Mouse (Mus musculus) heart, adult 2 months (tissue): ENCODE measurements at regions not wholly inside any gene's neighbourhood (a gene's known extent, or its start where the extent isn't known, plus 50 kb on each side); places are given as distances from the start of the nearest gene placed in this dataset.

Experiments
- DNase-seq, 2 experiments: peaks; one replicate each; pipeline ENCODE4 v3.0.0; 2021
- H3K27ac ChIP-seq: fragments of 200-600 bp; 2 replicates; pipeline ENCODE4 v1.8.1; 2022
- H3K27me3 ChIP-seq: fragments of 200-500 bp; 2 replicates; pipeline ENCODE4 v1.6.1; 2012; ENCODE audit warnings: mild to moderate bottlenecking, low read length, inconsistent platforms, mixed read lengths; ENCODE audit not compliant: control insufficient read depth, insufficient read depth
- H3K36me3 ChIP-seq: fragments of 200-500 bp; 2 replicates; pipeline ENCODE4 v1.6.1; 2012; ENCODE audit warnings: low read length, inconsistent platforms; ENCODE audit not compliant: control insufficient read depth, insufficient read depth
- H3K4me1 ChIP-seq: fragments of 200-500 bp; 2 replicates; pipeline ENCODE4 v1.6.1; 2011; ENCODE audit warnings: low read length; ENCODE audit not compliant: control insufficient read depth, insufficient read depth
- H3K4me3 ChIP-seq: fragments of 200-600 bp; 2 replicates; pipeline ENCODE4 v1.8.1; 2022
- H3K79me2 ChIP-seq: fragments of 200-500 bp; replicated peaks from 2 replicates; pipeline ENCODE4 v1.6.1; 2012; ENCODE audit warnings: mild to moderate bottlenecking, inconsistent platforms, low read length, moderate library complexity, mixed read lengths; ENCODE audit not compliant: control insufficient read depth, insufficient read depth
- H3K9ac ChIP-seq: fragments of 200-500 bp; 2 replicates; pipeline ENCODE4 v1.6.1; 2012; ENCODE audit warnings: low read depth, mild to moderate bottlenecking, control low read depth, inconsistent platforms, low read length, mixed read lengths
- CTCF ChIP-seq: fragments of 200-600 bp; IDR thresholded peaks from 2 replicates; pipeline ENCODE4 v1.8.1; 2022; ENCODE audit warnings: antibody characterized with exemption, mild to moderate bottlenecking, moderate library complexity
- EP300 ChIP-seq: fragments of 200-500 bp; IDR thresholded peaks from 2 replicates; pipeline ENCODE4 v1.6.1; 2011; ENCODE audit warnings: low read depth, low read length, control low read depth; ENCODE audit not compliant: insufficient read depth
- POLR2A ChIP-seq: fragments of 200-500 bp; IDR thresholded peaks from 2 replicates; pipeline ENCODE4 v1.6.1; 2011; ENCODE audit warnings: mild to moderate bottlenecking, low read depth, low read length, control low read depth; ENCODE audit not compliant: insufficient read depth
- WGBS: fragments of 180-500 bp; shearing (Covaris S2); methylation state at CpG from one replicate; pipeline ENCODE4 v1.1.7; 2018; 5-methylcytosine and 5-hydroxymethylcytosine counted together
- intact Hi-C: fragments of 180-260 bp; cut with DNase I; formaldehyde crosslinking; loops from one replicate; pipeline ENCODE4 v1.15.1; 2025

DNA sequence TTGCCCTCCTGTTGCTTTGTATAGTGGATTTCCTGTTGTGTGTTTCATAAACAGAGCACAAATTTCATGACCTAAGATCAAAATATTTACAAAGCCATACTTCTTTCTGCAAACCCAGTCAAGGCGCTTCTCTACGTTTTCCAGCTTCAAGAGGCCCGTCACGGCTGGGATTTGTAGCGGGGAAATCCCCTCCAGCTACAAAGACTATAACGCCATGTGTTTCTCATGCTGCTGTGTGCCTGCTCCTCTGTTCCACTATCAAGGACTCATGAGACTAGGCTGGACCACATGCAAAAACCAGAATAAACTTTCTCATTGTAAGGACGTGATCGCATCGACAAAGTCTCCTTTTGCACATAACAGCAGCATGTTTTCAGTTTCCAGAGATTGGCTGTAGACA is 196.0 kb upstream of the Hnrnpa3 start:
- intact Hi-C loops, result no loop called here
- no peak for DNase-seq
- H3K36me3 ChIP-seq, result no peaks in the 10 kb centered on the region
- H3K9ac ChIP-seq, result no peak overlapping the region
- H3K4me3 ChIP-seq, result no peak overlapping the region
- WGBS, result 88% methylated on average over 9 of the region's 9 CpGs
- no peaks in the 10 kb centered on the region for H3K79me2 ChIP-seq
- H3K4me1 ChIP-seq, result no peaks in the 10 kb centered on the region
- H3K27ac ChIP-seq, result no peak overlapping the region
- TF ChIP-seq POLR2A (no peak), CTCF (no peak), EP300 (no peak)
- no peaks in the 10 kb centered on the region for H3K27me3 ChIP-seq

DNA sequence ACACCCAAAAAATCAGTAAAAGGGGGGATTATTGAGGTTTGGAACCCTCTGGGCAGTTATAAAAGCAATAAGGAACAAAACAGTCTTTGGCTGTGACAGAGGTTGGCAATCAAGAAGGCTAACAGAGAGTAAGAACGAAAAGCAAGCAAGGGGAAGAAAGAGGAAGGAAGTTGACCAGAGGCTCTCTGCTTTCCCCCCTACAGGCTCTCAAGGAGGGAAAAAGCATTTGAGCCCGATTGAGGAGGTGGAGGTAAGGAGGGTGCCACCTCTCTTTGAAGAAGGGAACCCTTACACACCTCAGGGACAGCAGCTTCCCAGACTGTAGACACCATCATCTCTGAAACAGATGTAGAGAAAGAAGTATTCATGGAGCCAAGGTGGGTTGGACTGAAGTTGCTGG is 194.6 kb upstream of the Hnrnpa3 start:
- Histone ChIP-seq H3K4me3 (no peak overlapping the region), H3K36me3 (no peaks in the 10 kb centered on the region), H3K27ac (no peak overlapping the region), H3K27me3 (no peaks in the 10 kb centered on the region), H3K79me2 (no peaks in the 10 kb centered on the region), H3K9ac (no peak overlapping the region), H3K4me1 (no peaks in the 10 kb centered on the region)
- no peak for DNase-seq
- WGBS, result 22% methylated on average over 2 of the region's 2 CpGs
- TF ChIP-seq CTCF, result no peak
- TF ChIP-seq POLR2A, result no peak
- no peak for TF ChIP-seq EP300
- intact Hi-C loops, result no loop called here

DNA sequence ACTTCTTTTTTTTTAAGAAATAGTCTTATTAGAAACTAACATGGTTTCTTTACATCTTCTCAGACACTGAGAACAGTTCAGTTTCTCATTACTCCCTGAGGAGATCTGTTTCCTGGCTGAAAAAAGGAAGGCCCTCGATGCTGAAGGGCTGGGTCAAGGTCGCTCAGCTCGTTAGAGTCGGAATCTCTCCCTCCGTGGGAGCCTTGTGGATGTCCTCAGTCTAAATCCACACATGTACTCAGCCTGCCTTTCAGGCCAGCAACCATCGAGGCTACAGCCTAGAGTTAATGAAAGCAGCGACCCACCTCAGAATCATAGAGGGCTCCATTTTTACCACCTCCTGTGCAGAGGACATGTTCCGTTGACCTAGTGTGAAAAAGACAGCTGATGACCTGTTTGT is 190.2 kb upstream of the Hnrnpa3 start:
- Histone ChIP-seq H3K4me3 (no peak overlapping the region), H3K4me1 (no peaks in the 10 kb centered on the region), H3K9ac (no peak overlapping the region), H3K27me3 (no peaks in the 10 kb centered on the region), H3K79me2 (no peaks in the 10 kb centered on the region), H3K36me3 (no peaks in the 10 kb centered on the region), H3K27ac (no peak overlapping the region)
- WGBS, result 74% methylated on average over 8 of the region's 8 CpGs
- peak in 1 of 2 experiments; percentile 4 for DNase-seq
- intact Hi-C loops, result no loop called here
- TF ChIP-seq POLR2A, result no peak
- no peak for TF ChIP-seq EP300
- no peak for TF ChIP-seq CTCF

DNA sequence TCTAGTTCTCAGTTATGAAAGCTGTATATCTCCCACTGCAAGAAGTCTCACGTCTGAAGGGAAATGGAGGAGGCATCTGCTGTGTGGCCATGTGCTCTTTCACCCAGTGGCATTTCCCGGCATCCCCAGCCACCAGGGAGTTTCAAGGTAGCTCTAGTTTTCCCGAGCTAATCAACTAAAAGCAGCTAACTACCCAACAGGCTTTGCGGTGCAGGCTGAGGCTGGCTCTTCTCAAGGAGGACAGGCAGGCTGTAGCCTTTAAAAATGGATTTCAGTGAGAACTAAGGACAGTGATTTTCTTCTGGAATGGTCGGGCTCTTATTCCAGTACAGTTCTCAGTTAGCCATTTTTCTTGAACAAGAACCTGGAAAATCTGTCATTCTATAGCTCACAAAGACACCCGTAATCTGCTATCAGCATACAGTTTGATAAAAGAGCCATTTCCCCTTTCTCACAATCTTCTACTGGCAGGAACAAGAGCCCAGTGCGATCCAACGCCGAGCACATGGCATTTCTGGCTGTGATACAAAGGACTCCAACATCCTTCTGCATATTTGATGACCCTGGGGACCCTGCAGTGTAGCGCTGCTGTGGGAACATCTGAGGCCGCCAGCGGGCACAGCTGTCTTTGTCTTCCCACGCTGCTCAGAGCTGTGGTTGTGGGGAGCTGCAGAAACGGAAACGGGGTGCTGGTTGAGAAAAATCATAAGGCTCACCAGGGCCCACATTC is 188.9 kb upstream of the Hnrnpa3 start:
- intact Hi-C loops, result no loop called here
- TF ChIP-seq CTCF, result no peak
- TF ChIP-seq EP300, result no peak
- no peak for TF ChIP-seq POLR2A
- Histone ChIP-seq H3K36me3 (no peaks in the 10 kb centered on the region), H3K4me3 (no peak overlapping the region), H3K27ac (no peak overlapping the region; the same call in 1 of the 2 replicates), H3K9ac (no peak overlapping the region), H3K79me2 (no peaks in the 10 kb centered on the region), H3K4me1 (no peaks in the 10 kb centered on the region), H3K27me3 (no peaks in the 10 kb centered on the region)
- 12% methylated on average over 15 of the region's 15 CpGs for WGBS
- peak; percentile 31 to 55 for DNase-seq

DNA sequence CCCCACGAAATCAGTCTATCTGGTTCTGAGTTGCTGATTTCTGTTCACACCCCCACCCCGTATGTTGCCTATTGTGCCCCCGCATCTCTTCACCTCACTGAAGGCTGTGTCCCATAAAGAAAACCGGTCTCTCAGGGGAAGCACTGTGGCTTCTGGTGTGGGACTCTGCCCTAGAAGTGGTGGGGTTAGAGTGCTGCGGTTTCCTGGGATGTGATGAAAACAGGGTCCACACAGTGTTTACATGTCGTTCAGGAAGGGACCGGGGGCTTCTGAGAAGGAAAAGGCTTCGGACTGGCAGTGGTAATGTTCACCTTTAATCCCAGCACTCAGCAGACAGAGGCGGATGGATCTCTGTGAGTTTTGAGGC is 188.4 kb upstream of the Hnrnpa3 start:
- intact Hi-C loops, result no loop called here
- H3K27ac ChIP-seq, result no peak overlapping the region; the same call in 1 of the 2 replicates
- H3K9ac ChIP-seq, result no peak overlapping the region
- no peaks in the 10 kb centered on the region for H3K4me1 ChIP-seq
- no peak for DNase-seq
- TF ChIP-seq EP300, result no peak
- no peak for TF ChIP-seq CTCF
- TF ChIP-seq POLR2A, result no peak
- H3K27me3 ChIP-seq, result no peaks in the 10 kb centered on the region
- no peaks in the 10 kb centered on the region for H3K36me3 ChIP-seq
- H3K4me3 ChIP-seq, result no peak overlapping the region
- no peaks in the 10 kb centered on the region for H3K79me2 ChIP-seq
- 41% methylated on average over 9 of the region's 9 CpGs for WGBS

DNA sequence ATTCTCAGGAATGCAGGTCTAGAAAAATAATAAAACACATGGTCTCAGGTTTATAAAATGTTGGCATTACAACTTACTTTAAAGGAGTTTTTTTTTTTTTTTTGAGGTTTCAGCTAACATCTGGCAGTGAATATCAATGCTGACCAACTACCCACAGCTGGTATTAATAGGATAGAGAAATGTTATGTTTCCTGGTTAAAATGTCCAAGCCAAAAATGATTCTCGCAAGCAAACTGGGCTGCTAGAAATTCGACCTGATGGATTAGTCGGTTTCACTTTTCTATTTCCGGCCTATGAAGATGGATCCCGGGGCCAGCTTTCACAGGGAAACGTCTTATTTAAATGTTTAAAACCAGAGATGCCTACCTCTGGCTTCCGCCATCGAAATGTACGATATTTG is 186.6 kb upstream of the Hnrnpa3 start:
- Histone ChIP-seq H3K27ac (no peak overlapping the region), H3K4me1 (no peaks in the 10 kb centered on the region), H3K9ac (no peak overlapping the region), H3K36me3 (no peaks in the 10 kb centered on the region), H3K79me2 (no peaks in the 10 kb centered on the region), H3K4me3 (no peak overlapping the region), H3K27me3 (no peaks in the 10 kb centered on the region)
- WGBS, result 87% methylated on average over 9 of the region's 9 CpGs
- no peak for DNase-seq
- intact Hi-C loops, result no loop called here
- no peak for TF ChIP-seq POLR2A
- TF ChIP-seq CTCF, result no peak
- TF ChIP-seq EP300, result no peak
